Mouse (Mus musculus): ENCODE data around the gene Ccdc136. TPM values are rescaled to one million over a fixed set of nuclear protein-coding genes. Genes with fewer than 3 reads are reported as not detected.

The Ccdc136 gene
- polyA plus RNA-seq, 1 experiment, result 927 TPM

- H3K27me3 ChIP-seq (ENCODE audit: control insufficient read depth, insufficient read depth, low read length), result no peaks in the 10 kb centered on the region
- H3K27ac ChIP-seq (ENCODE audit: control insufficient read depth, insufficient read depth, low read depth, low read length), result peak within 1 kb of the TSS; percentile 67
- H3K4me3 ChIP-seq (ENCODE audit: control insufficient read depth, low read depth, low read length), result peak within 1 kb of the TSS; percentile 88
- H3K4me1 ChIP-seq (ENCODE audit: control insufficient read depth, insufficient read depth, low read length), result no peaks in the 10 kb centered on the region
- TF ChIP-seq CTCF (IDR thresholded peaks at IDR 0.05; ENCODE audit: control insufficient read depth, insufficient read depth, insufficient replicate concordance, low read depth, low read length), result no peak
- peak; percentile 60; the same call in 1 of the 2 replicates for TF ChIP-seq POLR2A (IDR thresholded peaks at IDR 0.05; ENCODE audit: control insufficient read depth, low read depth, low read length)
- H3K36me3 ChIP-seq (ENCODE audit: control insufficient read depth, insufficient read depth, low read length), result no peaks in the 10 kb centered on the region
These were observed 71.7 kb downstream of the Ccdc136 start, which contains the start of gene Atp6v1f for GRCm38 (mm10) chr6:29467583-29468354. TSS of gene Atp6v1f (plus strand) at chr6:29467718.

- Histone ChIP-seq H3K4me3 (ENCODE audit: control insufficient read depth, low read depth, low read length) (peak overlapping the region; percentile 88), H3K4me1 (ENCODE audit: control insufficient read depth, insufficient read depth, low read length) (no peaks in the 10 kb centered on the region; the same call in 1 of the 2 replicates), H3K27ac (ENCODE audit: control insufficient read depth, insufficient read depth, low read depth, low read length) (no peak overlapping the region), H3K36me3 (ENCODE audit: control insufficient read depth, insufficient read depth, low read length) (no peaks in the 10 kb centered on the region), H3K27me3 (ENCODE audit: control insufficient read depth, insufficient read depth, low read length) (no peaks in the 10 kb centered on the region)
- no peak for TF ChIP-seq POLR2A (IDR thresholded peaks at IDR 0.05; ENCODE audit: control insufficient read depth, low read depth, low read length)
- TF ChIP-seq CTCF (IDR thresholded peaks at IDR 0.05; ENCODE audit: control insufficient read depth, insufficient read depth, insufficient replicate concordance, low read depth, low read length), result no peak
These were observed 72.7 kb downstream of the Ccdc136 start for GRCm38 (mm10) chr6:29468851-29469250.

DNA sequence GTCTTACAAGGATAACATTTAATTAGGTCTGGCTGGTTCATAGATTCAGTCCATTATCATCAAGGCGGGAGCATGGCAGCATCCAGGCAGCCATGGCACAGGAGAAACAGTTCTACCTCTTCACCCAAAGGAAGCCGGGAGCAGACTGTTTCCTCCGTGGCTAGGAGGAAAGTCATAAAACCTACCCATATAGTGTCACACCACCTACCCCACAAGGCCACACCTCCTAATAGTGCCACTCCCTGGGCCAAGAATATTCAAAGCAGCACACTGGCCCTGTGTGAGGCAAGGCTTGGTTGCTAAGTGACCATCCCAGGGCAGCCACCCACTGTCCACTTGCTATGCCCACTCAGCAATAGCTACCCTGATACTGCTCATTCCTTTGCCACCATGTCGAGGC is 75.0 kb downstream of the Ccdc136 start, which contains the start of gene Atp6v1fnb:
TSS of gene Atp6v1fnb (plus strand) at position 301 of the 400 bp plus-strand sequence.
- H3K4me1 ChIP-seq (ENCODE audit: control insufficient read depth, insufficient read depth, low read length), result no peaks in the 10 kb centered on the region; the same call in 1 of the 2 replicates
- peak within 1 kb of the TSS; percentile 64 for H3K27ac ChIP-seq (ENCODE audit: control insufficient read depth, insufficient read depth, low read depth, low read length)
- no peaks in the 10 kb centered on the region for H3K36me3 ChIP-seq (ENCODE audit: control insufficient read depth, insufficient read depth, low read length)
- peak; percentile 49; the same call in 1 of the 2 replicates for TF ChIP-seq POLR2A (IDR thresholded peaks at IDR 0.05; ENCODE audit: control insufficient read depth, low read depth, low read length)
- TF ChIP-seq CTCF (IDR thresholded peaks at IDR 0.05; ENCODE audit: control insufficient read depth, insufficient read depth, insufficient replicate concordance, low read depth, low read length), result no peak
- H3K4me3 ChIP-seq (ENCODE audit: control insufficient read depth, low read depth, low read length), result peak within 1 kb of the TSS; percentile 88
- no peaks in the 10 kb centered on the region for H3K27me3 ChIP-seq (ENCODE audit: control insufficient read depth, insufficient read depth, low read length)

DNA sequence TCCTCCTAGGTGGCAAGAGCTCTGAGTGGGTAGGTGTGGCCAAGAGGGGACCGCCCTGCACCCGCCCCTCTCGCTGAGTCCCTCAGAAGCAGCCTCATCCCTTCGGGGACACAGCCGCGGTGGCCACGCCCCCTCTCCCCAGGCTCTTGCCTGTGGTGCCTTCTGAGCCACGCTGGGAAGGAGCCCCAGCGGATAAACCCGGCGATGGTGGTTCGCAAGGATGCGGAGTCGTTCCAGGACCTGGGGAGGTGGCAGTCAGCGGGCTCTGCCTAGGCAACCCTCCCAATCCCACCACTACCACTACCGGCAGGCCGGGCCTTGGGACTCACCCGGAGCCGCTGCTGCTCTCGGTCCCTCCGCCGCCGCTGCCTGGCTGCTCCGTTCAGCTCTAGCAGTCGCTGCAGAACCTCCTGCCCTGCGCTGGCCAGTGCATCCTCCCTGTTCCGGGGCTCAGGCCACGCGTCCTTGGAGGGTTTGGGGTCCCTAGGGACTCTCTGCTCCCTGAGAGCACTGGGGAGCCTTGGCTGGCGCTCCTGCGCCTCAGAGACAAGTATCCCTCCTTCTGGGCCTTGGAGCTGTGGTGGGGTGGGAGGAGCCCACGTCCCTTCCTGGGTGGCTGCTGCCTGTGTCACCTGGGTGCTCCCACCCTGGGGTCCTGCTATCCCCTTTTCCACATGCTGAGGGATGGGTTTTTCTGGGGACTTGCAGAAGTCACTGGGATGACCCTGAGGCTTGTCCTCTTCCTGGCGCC is 78.0 kb downstream of the Ccdc136 start:
- Histone ChIP-seq H3K27ac (ENCODE audit: control insufficient read depth, insufficient read depth, low read depth, low read length) (no peak overlapping the region), H3K4me1 (ENCODE audit: control insufficient read depth, insufficient read depth, low read length) (no peaks in the 10 kb centered on the region; the same call in 1 of the 2 replicates), H3K36me3 (ENCODE audit: control insufficient read depth, insufficient read depth, low read length) (no peaks in the 10 kb centered on the region), H3K27me3 (ENCODE audit: control insufficient read depth, insufficient read depth, low read length) (no peaks in the 10 kb centered on the region), H3K4me3 (ENCODE audit: control insufficient read depth, low read depth, low read length) (peak overlapping the region; percentile 59)
- TF ChIP-seq POLR2A (IDR thresholded peaks at IDR 0.05; ENCODE audit: control insufficient read depth, low read depth, low read length), result no peak
- TF ChIP-seq CTCF (IDR thresholded peaks at IDR 0.05; ENCODE audit: control insufficient read depth, insufficient read depth, insufficient replicate concordance, low read depth, low read length), result no peak

DNA sequence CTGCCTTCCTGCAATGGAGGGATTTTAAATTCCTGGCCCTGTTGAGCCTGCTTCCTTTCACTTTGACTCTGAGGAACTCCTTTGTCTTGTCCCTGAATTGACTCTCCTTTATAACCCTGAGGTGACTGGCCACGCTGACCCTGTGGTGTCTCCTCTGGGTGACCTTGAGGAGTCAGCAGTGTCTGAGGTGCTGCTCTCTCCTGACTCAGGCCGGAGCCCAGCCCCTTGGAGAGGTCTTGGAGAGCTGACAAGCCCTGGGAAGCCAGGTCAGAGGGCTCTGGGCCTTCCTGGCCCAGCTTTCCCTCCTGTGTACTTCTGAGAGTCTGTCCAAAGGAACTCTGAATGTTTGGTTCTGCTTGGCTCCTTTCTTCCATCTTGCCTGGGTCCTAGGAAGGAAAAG is 78.6 kb downstream of the Ccdc136 start:
- H3K4me1 ChIP-seq (ENCODE audit: control insufficient read depth, insufficient read depth, low read length), result no peaks in the 10 kb centered on the region; the same call in 1 of the 2 replicates
- no peak overlapping the region for H3K27ac ChIP-seq (ENCODE audit: control insufficient read depth, insufficient read depth, low read depth, low read length)
- no peak overlapping the region for H3K4me3 ChIP-seq (ENCODE audit: control insufficient read depth, low read depth, low read length)
- TF ChIP-seq CTCF (IDR thresholded peaks at IDR 0.05; ENCODE audit: control insufficient read depth, insufficient read depth, insufficient replicate concordance, low read depth, low read length), result no peak
- TF ChIP-seq POLR2A (IDR thresholded peaks at IDR 0.05; ENCODE audit: control insufficient read depth, low read depth, low read length), result no peak
- no peaks in the 10 kb centered on the region for H3K27me3 ChIP-seq (ENCODE audit: control insufficient read depth, insufficient read depth, low read length)
- no peaks in the 10 kb centered on the region for H3K36me3 ChIP-seq (ENCODE audit: control insufficient read depth, insufficient read depth, low read length)

Other genes with a start within 250 kb of the Ccdc136 start
- 27.1 and 27.5 TPM in 2 replicates for gene Rbm28, start 231.3 kb upstream of the Ccdc136 start, polyA plus RNA-seq (2012; rRNA removed)
- 0.48 and 0.57 TPM in 2 replicates for gene Prrt4, start 216.7 kb upstream of the Ccdc136 start, polyA plus RNA-seq (2012; rRNA removed)
- gene Impdh1, start 179.9 kb upstream of the Ccdc136 start, polyA plus RNA-seq (2012; rRNA removed), result 6.1 and 7.7 TPM in 2 replicates
- 54.0 and 56.2 TPM in 2 replicates for gene Hilpda, start 123.8 kb upstream of the Ccdc136 start, polyA plus RNA-seq (2012; rRNA removed)
- gene Fam71f2, start 116.7 kb upstream of the Ccdc136 start, polyA plus RNA-seq (2012; rRNA removed), result 1,251 and 1,390 TPM in 2 replicates
- gene Fam71f1, start 77.2 kb upstream of the Ccdc136 start, polyA plus RNA-seq (2012; rRNA removed), result 369 and 372 TPM in 2 replicates
- gene Calu, start 48.2 kb upstream of the Ccdc136 start, polyA plus RNA-seq (2012; rRNA removed), result 12.0 and 13.5 TPM in 2 replicates
- gene Opn1sw, start 7.8 kb upstream of the Ccdc136 start, polyA plus RNA-seq (2012; rRNA removed), result not detected in 2 replicates
- gene Flnc, start 36.9 kb downstream of the Ccdc136 start, polyA plus RNA-seq (2012; rRNA removed), result 2.6 and 3.4 TPM in 2 replicates
- gene Atp6v1f, start 71.4 kb downstream of the Ccdc136 start, polyA plus RNA-seq (2012; rRNA removed), result 454 and 457 TPM in 2 replicates
- 26.9 and 31.6 TPM in 2 replicates for gene Atp6v1fnb, start 75.1 kb downstream of the Ccdc136 start, polyA plus RNA-seq (2012; rRNA removed)
- gene Kcp, start 111.6 kb downstream of the Ccdc136 start, polyA plus RNA-seq (2012; rRNA removed), result 2.7 and 3.1 TPM in 2 replicates
- 0.86 and 1.2 TPM in 2 replicates for gene Irf5, start 130.3 kb downstream of the Ccdc136 start, polyA plus RNA-seq (2012; rRNA removed)
- 28.0 and 28.9 TPM in 2 replicates for gene Tnpo3, start 213.6 kb downstream of the Ccdc136 start, polyA plus RNA-seq (2012; rRNA removed)